Mouse (Mus musculus) liver, postnatal 0 days (tissue): ENCODE data around the gene Gsg1l. TPM values are rescaled to one million over a fixed set of nuclear protein-coding genes. Genes with fewer than 3 reads are reported as not detected.

Experiments
- ATAC-seq: fragments of 200-750 bp; cut with Nextera tagmentation; 2 replicates; pipeline ENCODE4 v1.8.0; 2017; ENCODE audit warnings: mild to moderate bottlenecking, moderate library complexity
- DNase-seq: peaks from one replicate; pipeline ENCODE4 v3.0.0-alpha.2; 2016
- H3K27ac ChIP-seq: fragments of 300-500 bp; sonication (generic); 2 replicates; pipeline ENCODE4 v1.5.1; 2014; ENCODE audit warnings: antibody characterized with exemption, moderate library complexity, mild to moderate bottlenecking, low read depth
- H3K27me3 ChIP-seq: fragments of 300-500 bp; sonication (generic); 2 replicates; pipeline ENCODE4 v1.6.1; 2014; ENCODE audit warnings: low read length, control low read depth, mixed read lengths; ENCODE audit not compliant: insufficient read depth
- H3K36me3 ChIP-seq: fragments of 300-500 bp; sonication (generic); replicated peaks from 2 replicates; pipeline ENCODE4 v1.6.1; 2014; ENCODE audit warnings: mild to moderate bottlenecking, control low read depth, low read length, moderate library complexity, mixed read lengths; ENCODE audit not compliant: insufficient read depth
- H3K4me1 ChIP-seq: fragments of 300-500 bp; sonication (generic); 2 replicates; pipeline ENCODE4 v1.6.1; 2014; ENCODE audit warnings: antibody characterized with exemption, mild to moderate bottlenecking, control low read depth; ENCODE audit not compliant: insufficient read depth
- H3K4me2 ChIP-seq: fragments of 300-500 bp; sonication (generic); 2 replicates; pipeline ENCODE4 v1.6.1; 2014; ENCODE audit warnings: low read depth, mild to moderate bottlenecking, low read length, moderate library complexity, mixed read lengths
- H3K4me3 ChIP-seq: fragments of 300-500 bp; sonication (generic); 2 replicates; pipeline ENCODE4 v1.5.1; 2014; ENCODE audit warnings: low read depth, low read length
- H3K9ac ChIP-seq: fragments of 300-500 bp; sonication (generic); replicated peaks from 2 replicates; pipeline ENCODE4 v1.6.1; 2014; ENCODE audit warnings: mild to moderate bottlenecking, moderate library complexity
- H3K9me3 ChIP-seq: fragments of 300-500 bp; sonication (generic); 2 replicates; pipeline ENCODE4 v1.6.1; 2016; ENCODE audit warnings: mild to moderate bottlenecking, control low read depth, low read length, mixed read lengths
- CTCF ChIP-seq: sonication (generic); IDR thresholded peaks from 2 replicates; pipeline ENCODE4 v1.5.1; 2016; ENCODE audit warnings: antibody characterized with exemption, low read depth
- EP300 ChIP-seq: IDR thresholded peaks from 2 replicates; pipeline ENCODE4 v1.6.1; 2016; ENCODE audit warnings: antibody characterized with exemption, low read depth, mild to moderate bottlenecking
- WGBS: fragments of 180-500 bp; shearing (Covaris S2); extraction: QIAGEN DNeasy Blood & Tissue Kit; methylation state at CpG from one replicate; pipeline ENCODE4 v1.1.7; 2014; ENCODE audit not compliant: insufficient replicate concordance; 5-methylcytosine and 5-hydroxymethylcytosine counted together
- polyA plus RNA-seq: library from polyadenylated mRNA; unstranded; fragments of >200 nt; fragmentation: Nextera tagmentation; extraction: Ambion mirVana; gene quantifications from 2 replicates; pipeline ENCODE4 v1.2.1, GENCODE M21; 2015

Gsg1l gene
- polyA plus RNA-seq, 1 experiment from 2014 or later = 0.08 TPM

GRCm38 (mm10) chr7:126085154-126085553 lies 2.9 kb upstream of the Gsg1l start:
- H3K4me2 ChIP-seq = no peak overlapping the region
- H3K27ac ChIP-seq = no peak overlapping the region
- no peak overlapping the region for H3K9ac ChIP-seq
- no peaks in the 10 kb centered on the region for H3K4me1 ChIP-seq
- 84% methylated on average over 9 of the region's 9 CpGs for whole genome bisulfite sequencing
- no peaks in the 10 kb centered on the region for H3K36me3 ChIP-seq
- no peak overlapping the region for H3K4me3 ChIP-seq
- no peaks in the 10 kb centered on the region for H3K9me3 ChIP-seq
- TF ChIP-seq EP300 (no peak), CTCF (no peak)
- ATAC-seq (no peak), DNase-seq (no peak)
- H3K27me3 ChIP-seq = peaks cover 42% of the 10 kb centered on the region

GRCm38 (mm10) chr7:126083980-126084348 lies 1.8 kb upstream of the Gsg1l start:
- Histone ChIP-seq H3K27me3 (peaks cover 45% of the 10 kb centered on the region), H3K4me3 (no peak overlapping the region), H3K9ac (no peak overlapping the region), H3K4me2 (no peak overlapping the region), H3K36me3 (no peaks in the 10 kb centered on the region), H3K4me1 (no peaks in the 10 kb centered on the region), H3K9me3 (no peaks in the 10 kb centered on the region), H3K27ac (no peak overlapping the region)
- WGBS = 18% methylated on average over 4 of the region's 4 CpGs
- ATAC-seq = no peak
- DNase-seq = no peak
- no peak for TF ChIP-seq CTCF
- TF ChIP-seq EP300 = no peak

GRCm38 (mm10) chr7:126083341-126083979 lies 1.2 kb upstream of the Gsg1l start:
- TF ChIP-seq CTCF (peak; percentile 49), EP300 (no peak)
- Histone ChIP-seq H3K4me2 (no peak overlapping the region), H3K36me3 (no peaks in the 10 kb centered on the region), H3K4me3 (no peak overlapping the region), H3K27ac (no peak overlapping the region), H3K9me3 (no peaks in the 10 kb centered on the region), H3K9ac (no peak overlapping the region), H3K4me1 (no peaks in the 10 kb centered on the region), H3K27me3 (peaks cover 45% of the 10 kb centered on the region)
- ATAC-seq = no peak
- 19% methylated on average over 9 of the region's 9 CpGs for WGBS
- no peak for DNase-seq

DNA sequence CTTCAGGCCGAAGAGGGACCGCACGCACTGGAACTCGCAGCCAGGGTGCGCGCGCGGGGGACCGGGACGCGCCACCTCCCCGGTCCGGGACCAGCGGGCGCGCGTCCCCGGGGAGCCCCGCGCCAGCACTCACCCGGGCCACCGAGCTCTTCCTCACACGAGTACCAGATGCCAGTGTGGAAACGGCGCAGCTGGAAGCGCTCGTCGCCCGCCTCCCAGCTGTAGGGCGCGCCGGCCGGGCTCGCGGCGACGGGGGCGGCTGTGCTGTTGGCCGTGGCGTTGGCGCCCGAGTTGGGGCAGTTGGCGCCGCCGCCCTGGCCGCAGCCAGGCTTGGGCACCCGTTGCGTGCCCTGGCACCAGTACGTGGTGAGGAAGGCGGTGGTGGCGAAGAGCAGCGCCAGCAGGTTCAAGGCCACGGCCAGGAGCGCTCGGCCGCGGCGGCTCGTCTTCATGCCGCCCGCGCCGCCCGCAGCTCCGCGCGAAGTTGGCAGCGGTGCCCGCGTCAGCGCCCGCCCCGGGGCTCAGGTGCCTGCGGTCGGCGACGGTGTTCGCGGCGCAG lies 405 bp downstream of the Gsg1l start:
- Histone ChIP-seq H3K9me3 (no peaks in the 10 kb centered on the region), H3K4me2 (peak overlapping the region; percentile 66), H3K27ac (no peak overlapping the region), H3K9ac (no peak overlapping the region), H3K36me3 (no peaks in the 10 kb centered on the region), H3K4me3 (peak overlapping the region; percentile 42), H3K27me3 (peaks cover 45% of the 10 kb centered on the region), H3K4me1 (no peaks in the 10 kb centered on the region)
- WGBS = 4% methylated on average over 67 of the region's 80 CpGs
- TF ChIP-seq CTCF (no peak), EP300 (no peak)
- DNase-seq = no peak
- no peak for ATAC-seq

DNA sequence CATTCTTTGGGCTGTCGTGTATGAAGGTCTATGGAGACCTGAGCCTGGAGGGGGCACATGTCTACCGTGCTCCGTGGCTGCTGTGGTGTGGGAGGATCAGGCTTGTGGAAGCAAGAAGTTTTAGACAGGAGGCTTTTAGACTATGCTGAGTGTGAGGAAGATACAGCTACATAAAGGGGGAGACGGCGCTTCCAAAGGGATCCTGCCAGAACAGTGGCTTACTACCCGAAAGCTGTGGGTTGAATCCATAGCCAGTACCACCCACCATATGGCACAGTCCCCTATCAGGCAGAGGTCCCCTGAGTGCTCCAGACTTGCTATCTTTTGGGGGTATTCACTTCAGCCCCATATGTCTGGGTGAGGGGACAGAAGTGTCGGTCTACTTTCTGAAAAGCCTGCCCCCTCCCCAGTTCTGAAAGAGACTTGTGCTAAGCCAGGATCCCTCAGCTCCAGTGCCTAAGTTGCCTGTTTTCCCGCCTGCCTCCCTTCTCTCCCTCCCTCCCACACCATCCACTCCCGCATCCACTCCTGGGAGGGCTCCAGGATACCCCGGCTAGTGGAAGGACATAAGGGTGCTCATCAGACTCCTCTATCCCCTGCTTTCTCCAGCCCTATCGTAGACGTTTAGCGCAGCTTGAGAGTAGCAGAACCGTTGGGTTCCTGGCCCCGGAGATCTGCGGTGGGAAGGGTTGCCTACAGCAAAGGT lies 1.1 kb downstream of the Gsg1l start:
- ATAC-seq (no peak), DNase-seq (no peak)
- peak overlapping the region; percentile 66 for H3K4me2 ChIP-seq
- H3K9me3 ChIP-seq = no peaks in the 10 kb centered on the region
- 22% methylated on average over 16 of the region's 16 CpGs for WGBS
- H3K9ac ChIP-seq = no peak overlapping the region
- H3K4me3 ChIP-seq = peak overlapping the region; percentile 42
- H3K36me3 ChIP-seq = no peaks in the 10 kb centered on the region
- TF ChIP-seq CTCF (no peak), EP300 (no peak)
- no peaks in the 10 kb centered on the region for H3K4me1 ChIP-seq
- peaks cover 45% of the 10 kb centered on the region for H3K27me3 ChIP-seq
- no peak overlapping the region for H3K27ac ChIP-seq

GRCm38 (mm10) chr7:126076935-126077334 lies 5.3 kb downstream of the Gsg1l start:
- Histone ChIP-seq H3K4me3 (no peak overlapping the region), H3K9me3 (no peaks in the 10 kb centered on the region), H3K27me3 (peaks cover 19% of the 10 kb centered on the region), H3K4me2 (no peak overlapping the region), H3K36me3 (no peaks in the 10 kb centered on the region), H3K27ac (no peak overlapping the region), H3K9ac (no peak overlapping the region), H3K4me1 (no peaks in the 10 kb centered on the region; the same call in 1 of the 2 replicates)
- ATAC-seq (no peak), DNase-seq (no peak)
- 75% methylated on average over 1 of the region's 1 CpGs for WGBS
- TF ChIP-seq CTCF = no peak
- TF ChIP-seq EP300 = no peak
